Mouse (Mus musculus): ENCODE measurements around the gene Nrf1. TPM values are rescaled to one million over a fixed set of nuclear protein-coding genes. Genes with fewer than 3 reads are reported as not detected.

Nrf1 gene
- polyA plus RNA-seq, 1 experiment from 2014 or later: 32.0 TPM

- H3K36me3 ChIP-seq (ENCODE audit: insufficient read depth, low read length): 0 out of 2 replicates have a peak, but pooled peaks cover 13% of the 10 kb centered on the region
- ATAC-seq (replicated peaks; ENCODE audit: low FRiP score, low read depth) (no peak), DNase-seq (ENCODE audit: low spot score) (no peak)
- WGBS: 95% methylated on average over 7 of the region's 7 CpGs
- no peaks in the 10 kb centered on the region for H3K4me1 ChIP-seq (replicated peaks; ENCODE audit: insufficient read depth, low read length)
- no peak overlapping the region for H3K4me3 ChIP-seq (replicated peaks; ENCODE audit: low read depth, low read length)
- no peak for TF ChIP-seq CTCF (IDR thresholded peaks at IDR 0.05; ENCODE audit: low read depth)
- H3K4me2 ChIP-seq (ENCODE audit: low read length): no peak overlapping the region
- no peak overlapping the region for H3K27ac ChIP-seq
- H3K27me3 ChIP-seq (ENCODE audit: insufficient read depth, low read length): no peaks in the 10 kb centered on the region
- no peak overlapping the region for H3K9ac ChIP-seq (ENCODE audit: low read depth, low read length)
- no peaks in the 10 kb centered on the region for H3K9me3 ChIP-seq (replicated peaks; ENCODE audit: low read length)
Measured at GRCm38 (mm10) chr6:30126060-30126459, 78.3 kb downstream of the Nrf1 start.

- H3K36me3 ChIP-seq (ENCODE audit: insufficient read depth, low read length): peaks cover 17% of the 10 kb centered on the region; the same call in 1 of the 2 replicates
- TF ChIP-seq CTCF (IDR thresholded peaks at IDR 0.05; ENCODE audit: low read depth): no peak
- no peak overlapping the region for H3K9ac ChIP-seq (ENCODE audit: low read depth, low read length)
- WGBS: 51% methylated on average over 9 of the region's 9 CpGs
- H3K27me3 ChIP-seq (ENCODE audit: insufficient read depth, low read length): no peaks in the 10 kb centered on the region
- H3K9me3 ChIP-seq (replicated peaks; ENCODE audit: low read length): no peaks in the 10 kb centered on the region
- H3K4me2 ChIP-seq (ENCODE audit: low read length): no peak overlapping the region
- H3K4me3 ChIP-seq (replicated peaks; ENCODE audit: low read depth, low read length): no peak overlapping the region
- no peak overlapping the region for H3K27ac ChIP-seq
- DNase-seq (ENCODE audit: low spot score) (no peak), ATAC-seq (replicated peaks; ENCODE audit: low FRiP score, low read depth) (no peak)
- H3K4me1 ChIP-seq (replicated peaks; ENCODE audit: insufficient read depth, low read length): no peaks in the 10 kb centered on the region
Measured at GRCm38 (mm10) chr6:30126766-30127165, 79.0 kb downstream of the Nrf1 start.

- Histone ChIP-seq H3K9ac (ENCODE audit: low read depth, low read length) (no peak overlapping the region), H3K4me3 (replicated peaks; ENCODE audit: low read depth, low read length) (no peak overlapping the region), H3K4me2 (ENCODE audit: low read length) (no peak overlapping the region), H3K9me3 (replicated peaks; ENCODE audit: low read length) (no peaks in the 10 kb centered on the region), H3K36me3 (ENCODE audit: insufficient read depth, low read length) (peaks cover 29% of the 10 kb centered on the region), H3K4me1 (replicated peaks; ENCODE audit: insufficient read depth, low read length) (no peaks in the 10 kb centered on the region), H3K27ac (no peak overlapping the region), H3K27me3 (ENCODE audit: insufficient read depth, low read length) (no peaks in the 10 kb centered on the region)
- TF ChIP-seq CTCF (IDR thresholded peaks at IDR 0.05; ENCODE audit: low read depth): no peak
- 93% methylated on average over 3 of the region's 3 CpGs for WGBS
- no peak for DNase-seq (ENCODE audit: low spot score)
- no peak for ATAC-seq (replicated peaks; ENCODE audit: low FRiP score, low read depth)
Measured at GRCm38 (mm10) chr6:30132399-30132798, 84.6 kb downstream of the Nrf1 start.

- H3K4me2 ChIP-seq (ENCODE audit: low read length): no peak overlapping the region
- WGBS: 45% methylated on average over 3 of the region's 3 CpGs
- no peak for ATAC-seq (replicated peaks; ENCODE audit: low FRiP score, low read depth)
- no peak for TF ChIP-seq CTCF (IDR thresholded peaks at IDR 0.05; ENCODE audit: low read depth)
- peak; percentile 11 for DNase-seq (ENCODE audit: low spot score)
- H3K9me3 ChIP-seq (replicated peaks; ENCODE audit: low read length): no peaks in the 10 kb centered on the region
- H3K27ac ChIP-seq: no peak overlapping the region
- H3K27me3 ChIP-seq (ENCODE audit: insufficient read depth, low read length): no peaks in the 10 kb centered on the region
- H3K36me3 ChIP-seq (ENCODE audit: insufficient read depth, low read length): peaks cover 34% of the 10 kb centered on the region
- no peak overlapping the region for H3K4me3 ChIP-seq (replicated peaks; ENCODE audit: low read depth, low read length)
- no peaks in the 10 kb centered on the region for H3K4me1 ChIP-seq (replicated peaks; ENCODE audit: insufficient read depth, low read length)
- H3K9ac ChIP-seq (ENCODE audit: low read depth, low read length): no peak overlapping the region
Measured at GRCm38 (mm10) chr6:30135590-30135989, 87.8 kb downstream of the Nrf1 start.

- TF ChIP-seq CTCF (IDR thresholded peaks at IDR 0.05; ENCODE audit: low read depth): no peak
- Histone ChIP-seq H3K27ac (no peak overlapping the region), H3K9ac (ENCODE audit: low read depth, low read length) (no peak overlapping the region), H3K27me3 (ENCODE audit: insufficient read depth, low read length) (no peaks in the 10 kb centered on the region), H3K4me2 (ENCODE audit: low read length) (no peak overlapping the region), H3K4me1 (replicated peaks; ENCODE audit: insufficient read depth, low read length) (no peaks in the 10 kb centered on the region), H3K9me3 (replicated peaks; ENCODE audit: low read length) (no peaks in the 10 kb centered on the region), H3K36me3 (ENCODE audit: insufficient read depth, low read length) (peaks cover 37% of the 10 kb centered on the region; the same call in 1 of the 2 replicates), H3K4me3 (replicated peaks; ENCODE audit: low read depth, low read length) (no peak overlapping the region)
- no peak for ATAC-seq (replicated peaks; ENCODE audit: low FRiP score, low read depth)
- peak; percentile 65 for DNase-seq (ENCODE audit: low spot score)
- 65% methylated on average over 2 of the region's 2 CpGs for WGBS
Measured at GRCm38 (mm10) chr6:30137227-30137626, 89.4 kb downstream of the Nrf1 start.

GRCm38 (mm10) chr6:30139329-30140045, 91.7 kb downstream of the Nrf1 start:
- Histone ChIP-seq H3K4me1 (replicated peaks; ENCODE audit: insufficient read depth, low read length) (no peaks in the 10 kb centered on the region), H3K27ac (no peak overlapping the region), H3K9ac (ENCODE audit: low read depth, low read length) (no peak overlapping the region), H3K9me3 (replicated peaks; ENCODE audit: low read length) (no peaks in the 10 kb centered on the region), H3K36me3 (ENCODE audit: insufficient read depth, low read length) (peaks cover 31% of the 10 kb centered on the region; the same call in 1 of the 2 replicates), H3K27me3 (ENCODE audit: insufficient read depth, low read length) (no peaks in the 10 kb centered on the region), H3K4me3 (replicated peaks; ENCODE audit: low read depth, low read length) (no peak overlapping the region), H3K4me2 (ENCODE audit: low read length) (no peak overlapping the region)
- DNase-seq (ENCODE audit: low spot score) (no peak), ATAC-seq (replicated peaks; ENCODE audit: low FRiP score, low read depth) (no peak)
- WGBS: 89% methylated on average over 7 of the region's 7 CpGs
- no peak for TF ChIP-seq CTCF (IDR thresholded peaks at IDR 0.05; ENCODE audit: low read depth)

Measured in kidney, postnatal 0 days (tissue).